9 mouse cellular contexts compared by ENCODE assay signal in genomic region chr7:142737772-142738171, GRCm38 (mm10). TPM values are rescaled to one million over a fixed set of nuclear protein-coding genes. Genes with fewer than 3 reads are reported as not detected.
DNase-seq lines count a peak whose midpoint lies in the region; ATAC-seq and TF ChIP-seq lines count a peak whose summit lies in the region.
"Had no signal": no experiment of that assay in that cellular context is flagged by ENCODE, and none has a peak within 500 bp of the region (broad histone marks: within the 10 kb centered on the region; RNA-seq: fewer than 3 reads in every experiment).

No protein-coding gene starts in this region.

- no peak overlapping the region for H3K4me3 ChIP-seq in heart, embryonic 10.5 days
- no peak overlapping the region for H3K4me3 ChIP-seq in testis, adult 2 months (ENCODE audit: control insufficient read depth, low read depth, low read length)
- no peak overlapping the region for H3K4me3 ChIP-seq in neural tube, embryonic 11.5 days (ENCODE audit: low read depth, low read length)
- H3K4me3 ChIP-seq: lung, embryonic 15.5 days had no signal

- no peaks in the 10 kb centered on the region for H3K9me3 ChIP-seq in heart, embryonic 10.5 days
- no peaks in the 10 kb centered on the region for H3K9me3 ChIP-seq in neural tube, embryonic 11.5 days (ENCODE audit: control insufficient read depth, low read length)
- H3K9me3 ChIP-seq: lung, embryonic 15.5 days had no signal

- TF ChIP-seq POLR2A in testis, adult 2 months (IDR thresholded peaks at IDR 0.05; ENCODE audit: control insufficient read depth, low read depth, low read length) = no peak

- H3K9ac ChIP-seq in neural tube, embryonic 11.5 days (ENCODE audit: low read length) = no peak overlapping the region
- H3K9ac ChIP-seq: lung, embryonic 15.5 days had no signal

- no peaks in the 10 kb centered on the region; the same call in 1 of the 2 replicates for H3K27me3 ChIP-seq in heart, embryonic 10.5 days (ENCODE audit: insufficient read depth, poor library complexity, severe bottlenecking)
- H3K27me3 ChIP-seq in testis, adult 2 months (ENCODE audit: control insufficient read depth, insufficient read depth, low read length) = no peaks in the 10 kb centered on the region
- no peaks in the 10 kb centered on the region for H3K27me3 ChIP-seq in neural tube, embryonic 11.5 days (ENCODE audit: control insufficient read depth, insufficient read depth, low read length)
- H3K27me3 ChIP-seq: lung, embryonic 15.5 days had no signal

- no peak overlapping the region for H3K4me2 ChIP-seq in neural tube, embryonic 11.5 days (ENCODE audit: low read depth)
- H3K4me2 ChIP-seq: lung, embryonic 15.5 days had no signal

- DNase-seq in heart, adult 8-10 months (ENCODE audit: low spot score) = peak; percentile 28
- DNase-seq in heart, embryonic 10.5 days (ENCODE audit: low spot score) = no peak
- DNase-seq in testis, postnatal 10 days (ENCODE audit: low spot score) = no peak
- peak; percentile 54 to 56 for DNase-seq in cerebellum, postnatal 14 days
- peak; percentile 21 for DNase-seq in kidney, postnatal 14 days
- peak; percentile 40 for DNase-seq in neural tube, embryonic 11.5 days (ENCODE audit: low spot score)

- 9% methylated on average over 3 of the region's 3 CpGs for WGBS in heart, embryonic 10.5 days
- WGBS in neural tube, embryonic 11.5 days = 13% methylated on average over 3 of the region's 3 CpGs

- no peak for ATAC-seq in neural tube, embryonic 11.5 days (ENCODE audit: insufficient read depth, low FRiP score, low TSS enrichment)
- ATAC-seq in monocyte, adult 5-6 weeks (replicated peaks; ENCODE audit: insufficient number of reproducible peaks, low FRiP score, low TSS enrichment, poor library complexity, severe bottlenecking) = no peak

- H3K36me3 ChIP-seq in heart, embryonic 10.5 days = no peaks in the 10 kb centered on the region
- H3K36me3 ChIP-seq in testis, adult 2 months (ENCODE audit: control insufficient read depth, insufficient read depth, low read length) = no peaks in the 10 kb centered on the region
- no peaks in the 10 kb centered on the region for H3K36me3 ChIP-seq in neural tube, embryonic 11.5 days (ENCODE audit: control insufficient read depth, insufficient read depth, low read length)
- H3K36me3 ChIP-seq: lung, embryonic 15.5 days had no signal

- TF ChIP-seq CTCF in testis, adult 2 months (IDR thresholded peaks at IDR 0.05; ENCODE audit: control insufficient read depth, insufficient read depth, insufficient replicate concordance, low read depth, low read length) = peak; percentile 6; the same call in 1 of the 2 replicates

- H3K27ac ChIP-seq in heart, embryonic 10.5 days = no peak overlapping the region
- H3K27ac ChIP-seq in testis, adult 2 months (ENCODE audit: control insufficient read depth, insufficient read depth, low read depth, low read length) = no peak overlapping the region
- no peak overlapping the region for H3K27ac ChIP-seq in neural tube, embryonic 11.5 days (ENCODE audit: low read depth, low read length)
- H3K27ac ChIP-seq: lung, embryonic 15.5 days had no signal

- H3K4me1 ChIP-seq in heart, embryonic 10.5 days = no peaks in the 10 kb centered on the region
- no peaks in the 10 kb centered on the region for H3K4me1 ChIP-seq in testis, adult 2 months (ENCODE audit: control insufficient read depth, insufficient read depth, low read length)
- H3K4me1 ChIP-seq in neural tube, embryonic 11.5 days (ENCODE audit: control insufficient read depth, insufficient read depth, low read length) = no peaks in the 10 kb centered on the region
- H3K4me1 ChIP-seq: lung, embryonic 15.5 days had no signal

RNA-seq across cellular contexts. Expression of gene Ins2, which starts 5.4 kb away (rescaled TPM):
- not detected for total RNA-seq in heart, adult 8-10 months (2022)
- not detected in 2 replicates for polyA plus RNA-seq in heart, embryonic 10.5 days (2016; fragmentation: Nextera tagmentation; extraction: Ambion mirVana)
- 0.38 and 0.46 TPM in 2 replicates for polyA plus RNA-seq in testis, adult 2 months (2012; rRNA removed)
- not detected in 2 replicates for polyA plus RNA-seq in neural tube, embryonic 11.5 days (2014; fragmentation: Nextera tagmentation; extraction: Ambion mirVana)
- total RNA-seq in monocyte, adult 5-6 weeks (2017) = not detected in 3 replicates
- polyA plus RNA-seq: lung, embryonic 15.5 days had no signal

Comparison
In these comparisons a context has a peak if more than half of its experiments do, and no peak if none do; other contexts are left out.
1. DNase-seq: peak in heart, adult 8-10 months (single experiment), cerebellum, postnatal 14 days (2 of 2), kidney, postnatal 14 days (single experiment) and neural tube, embryonic 11.5 days (single experiment); none in heart, embryonic 10.5 days (single experiment) and testis, postnatal 10 days (single experiment).